In the genomic region with DNA sequence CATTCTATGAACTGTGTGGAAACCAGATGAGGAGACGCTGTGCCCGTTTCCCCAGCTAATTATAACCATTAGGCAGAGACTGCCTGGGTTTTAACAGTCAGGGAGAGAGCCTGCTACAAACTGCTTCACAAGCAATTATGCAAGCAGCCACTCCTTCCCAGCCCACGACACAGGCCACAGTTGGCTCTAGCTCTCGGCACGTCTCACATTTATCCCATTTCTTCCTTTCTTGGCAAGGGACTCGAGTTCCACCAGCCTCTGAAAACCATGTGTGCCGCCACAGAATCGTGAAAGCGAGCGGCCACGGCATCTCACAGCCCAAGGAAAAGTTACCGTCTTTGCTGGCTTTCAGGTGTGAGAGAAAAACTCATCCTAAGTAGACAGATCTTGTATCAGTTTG, we compare ENCODE assay signal across 8 mouse cellular contexts. TPM values are rescaled to one million over a fixed set of nuclear protein-coding genes. Genes with fewer than 3 reads are reported as not detected.
DNase-seq lines count a peak whose midpoint lies in the region; ATAC-seq and TF ChIP-seq lines count a peak whose summit lies in the region.

No protein-coding gene starts in this region.

- no peaks in the 10 kb centered on the region for H3K9me3 ChIP-seq in neural tube, embryonic 15.5 days (replicated peaks)
- no peaks in the 10 kb centered on the region for H3K9me3 ChIP-seq in lung, embryonic 15.5 days

- TF ChIP-seq POLR2A in cerebellum, adult 2 months (IDR thresholded peaks at IDR 0.05; ENCODE audit: borderline replicate concordance, insufficient read depth, low read length): no peak

- no peak for DNase-seq in neural tube, embryonic 10.5 days (ENCODE audit: extremely low spot score, low spot score)
- peak; percentile 30 for DNase-seq in gastrocnemius, postnatal 10 days
- peak; percentile 9 to 45 for DNase-seq in kidney, postnatal 25 days
- DNase-seq in cerebellum, adult 2 months: no peak
- DNase-seq in thymus, adult 18-20 months: no peak
- DNase-seq in embryo, embryonic 10 days (ENCODE audit: low spot score): no peak

- no peak overlapping the region for H3K4me2 ChIP-seq in neural tube, embryonic 15.5 days
- peak overlapping the region; percentile 9 for H3K4me2 ChIP-seq in lung, embryonic 15.5 days

- no peaks in the 10 kb centered on the region for H3K36me3 ChIP-seq in neural tube, embryonic 15.5 days
- H3K36me3 ChIP-seq in lung, embryonic 15.5 days: no peaks in the 10 kb centered on the region

- ATAC-seq in neural tube, embryonic 15.5 days (ENCODE audit: low FRiP score): no peak
- peak; percentile 43; the same call in 1 of the 2 replicates for ATAC-seq in lung, embryonic 15.5 days (ENCODE audit: borderline replicate concordance, extremely low read depth, low FRiP score, low TSS enrichment)

- no peak overlapping the region for H3K9ac ChIP-seq in neural tube, embryonic 15.5 days (replicated peaks)
- H3K9ac ChIP-seq in lung, embryonic 15.5 days: no peak overlapping the region

- H3K4me1 ChIP-seq in neural tube, embryonic 15.5 days: peaks cover 11% of the 10 kb centered on the region; the same call in 1 of the 2 replicates
- peaks cover 50% of the 10 kb centered on the region for H3K4me1 ChIP-seq in lung, embryonic 15.5 days
- no peaks in the 10 kb centered on the region for H3K4me1 ChIP-seq in cerebellum, adult 2 months (ENCODE audit: control insufficient read depth, insufficient read depth, low read length)

- H3K27me3 ChIP-seq in neural tube, embryonic 15.5 days (replicated peaks): no peaks in the 10 kb centered on the region
- no peaks in the 10 kb centered on the region for H3K27me3 ChIP-seq in lung, embryonic 15.5 days
- H3K27me3 ChIP-seq in cerebellum, adult 2 months (ENCODE audit: control insufficient read depth, insufficient read depth, low read length): no peaks in the 10 kb centered on the region

- TF ChIP-seq CTCF in cerebellum, adult 2 months (IDR thresholded peaks at IDR 0.05; ENCODE audit: borderline replicate concordance, insufficient read depth, low read depth, low read length): no peak

- H3K27ac ChIP-seq in neural tube, embryonic 15.5 days (replicated peaks): 0 out of 2 replicates have a peak overlapping the region, but pooled peaks have one; percentile 19
- H3K27ac ChIP-seq in lung, embryonic 15.5 days: peak overlapping the region; percentile 77
- H3K27ac ChIP-seq in cerebellum, adult 2 months (ENCODE audit: insufficient read depth, low read length): no peak overlapping the region

- WGBS in neural tube, embryonic 15.5 days: 57% methylated on average over 12 of the region's 12 CpGs
- WGBS in lung, embryonic 15.5 days: 46% methylated on average over 12 of the region's 12 CpGs
- 29% methylated on average over 12 of the region's 12 CpGs for WGBS in cerebellum, adult 2 months

- no peak overlapping the region for H3K4me3 ChIP-seq in neural tube, embryonic 15.5 days (replicated peaks)
- no peak overlapping the region for H3K4me3 ChIP-seq in lung, embryonic 15.5 days
- no peak overlapping the region for H3K4me3 ChIP-seq in cerebellum, adult 2 months (replicated peaks; ENCODE audit: insufficient read depth, low read depth, low read length)

RNA-seq across cellular contexts. Expression of gene Col6a3, which starts 5.5 kb away (rescaled TPM):
- polyA plus RNA-seq in neural tube, embryonic 15.5 days (2015; fragmentation: Nextera tagmentation; extraction: Ambion mirVana): 13.9 and 17.8 TPM in 2 replicates
- 100 to 1,000 TPM; 299 to 378 TPM for total RNA-seq in gastrocnemius, postnatal 10 days (2021)
- 72.9 and 81.8 TPM in 2 replicates for polyA plus RNA-seq in lung, embryonic 15.5 days (2015; fragmentation: Nextera tagmentation; extraction: Ambion mirVana)
- polyA plus RNA-seq in cerebellum, adult 2 months (2012; rRNA removed): 2.0 and 2.6 TPM in 2 replicates

Comparison
In these comparisons a context has a peak if more than half of its experiments do, and no peak if none do; other contexts are left out.
1. DNase-seq: peak in gastrocnemius, postnatal 10 days (single experiment) and kidney, postnatal 25 days (2 of 2); none in neural tube, embryonic 10.5 days (single experiment), cerebellum, adult 2 months (0 of 2), thymus, adult 18-20 months (0 of 2) and embryo, embryonic 10 days (single experiment).